Mouse (Mus musculus) lung, postnatal 14 days (tissue): ENCODE measurements around the gene Apc2.
"Not testable (repeated sequence)": the region's sequence is repeated elsewhere in the genome, so short reads cannot be mapped to it uniquely, and the experiment has no call there.

Source experiments
- DNase-seq: peaks from one replicate; pipeline ENCODE4 v3.0.0; 2021

Apc2 gene

DNA sequence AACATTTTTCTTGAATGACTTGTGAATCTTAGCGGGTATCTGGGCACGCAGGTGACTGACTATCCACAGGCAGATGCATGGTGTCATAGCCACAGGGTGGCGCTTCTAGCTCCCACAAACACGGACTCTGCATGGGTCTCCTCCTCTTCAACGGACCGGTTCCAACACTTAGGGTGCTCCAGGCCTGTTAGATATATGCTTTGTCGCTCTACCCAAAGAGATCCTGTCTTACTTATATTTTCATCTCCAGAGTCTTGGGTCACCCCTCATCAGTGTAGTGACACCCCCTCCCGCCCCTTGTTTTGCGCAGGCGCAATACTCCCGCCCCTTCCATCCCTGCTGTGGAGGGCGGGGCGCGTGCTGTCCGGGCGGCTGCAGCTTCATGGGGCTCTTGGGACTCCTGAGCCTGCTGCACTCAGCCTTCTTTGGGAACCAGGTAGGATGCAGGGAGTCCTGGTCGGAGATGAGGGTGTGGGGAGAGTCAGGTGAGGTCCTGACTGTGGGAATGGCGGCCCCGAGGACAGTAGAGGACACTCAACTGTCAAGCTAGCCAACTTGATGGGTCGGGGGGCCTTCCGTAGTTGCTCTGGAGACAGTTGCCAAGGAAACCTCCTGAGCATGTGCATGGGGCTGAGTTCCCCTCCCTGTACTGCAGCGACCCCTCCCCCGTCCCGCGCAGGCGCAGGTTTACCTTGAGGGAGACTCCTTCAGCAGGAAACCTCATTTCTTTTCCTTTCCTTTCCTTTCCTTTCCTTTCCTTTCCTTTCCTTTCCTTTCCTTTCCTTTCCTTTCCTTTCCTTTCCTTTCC is at the start of gene Apc2:
Gene Apc2, plus strand, starts transcription at position 360 of the 808 bp plus-strand sequence.
- DNase-seq = peak; percentile 75

DNA sequence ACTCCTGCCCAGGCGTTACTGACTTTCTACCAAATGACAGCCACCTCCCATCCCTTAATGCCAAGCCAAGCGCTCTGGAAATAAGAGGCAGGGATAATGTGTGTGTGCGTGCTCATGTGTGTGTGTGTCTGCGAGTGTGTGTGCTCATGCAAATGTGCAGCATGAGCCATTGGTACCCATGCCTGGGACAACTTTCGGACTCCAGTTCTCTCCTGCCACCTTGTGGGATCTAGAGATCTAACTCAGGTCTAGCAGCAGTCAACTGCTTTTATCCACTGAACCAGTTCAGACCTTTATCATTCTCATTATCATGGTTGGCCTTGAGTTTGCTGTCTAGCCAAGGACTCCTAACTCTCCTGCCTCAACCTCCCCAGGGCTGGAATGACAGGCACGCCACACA is 47.9 kb upstream of the Apc2 start:
- no peak for DNase-seq

DNA sequence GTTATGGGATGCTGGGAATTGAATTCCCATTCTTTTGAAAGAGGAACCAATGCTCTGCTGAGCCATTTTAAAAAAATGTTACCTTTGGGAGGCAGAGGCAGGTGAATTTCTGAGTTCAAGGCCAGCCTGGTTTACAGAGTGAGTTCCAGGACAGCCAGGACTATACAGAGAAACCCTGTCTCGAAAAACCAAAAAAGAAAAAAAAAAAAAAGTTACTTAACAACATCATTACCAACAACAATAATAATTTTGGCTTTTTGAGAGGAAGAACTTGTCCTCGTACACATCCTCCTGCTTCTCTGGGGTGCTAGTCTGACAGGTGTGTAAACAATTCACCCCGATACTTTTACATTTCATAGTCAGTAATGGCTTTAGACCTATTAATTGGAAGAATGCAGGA is 47.3 kb upstream of the Apc2 start:
- not testable (repeated sequence) for DNase-seq

DNA sequence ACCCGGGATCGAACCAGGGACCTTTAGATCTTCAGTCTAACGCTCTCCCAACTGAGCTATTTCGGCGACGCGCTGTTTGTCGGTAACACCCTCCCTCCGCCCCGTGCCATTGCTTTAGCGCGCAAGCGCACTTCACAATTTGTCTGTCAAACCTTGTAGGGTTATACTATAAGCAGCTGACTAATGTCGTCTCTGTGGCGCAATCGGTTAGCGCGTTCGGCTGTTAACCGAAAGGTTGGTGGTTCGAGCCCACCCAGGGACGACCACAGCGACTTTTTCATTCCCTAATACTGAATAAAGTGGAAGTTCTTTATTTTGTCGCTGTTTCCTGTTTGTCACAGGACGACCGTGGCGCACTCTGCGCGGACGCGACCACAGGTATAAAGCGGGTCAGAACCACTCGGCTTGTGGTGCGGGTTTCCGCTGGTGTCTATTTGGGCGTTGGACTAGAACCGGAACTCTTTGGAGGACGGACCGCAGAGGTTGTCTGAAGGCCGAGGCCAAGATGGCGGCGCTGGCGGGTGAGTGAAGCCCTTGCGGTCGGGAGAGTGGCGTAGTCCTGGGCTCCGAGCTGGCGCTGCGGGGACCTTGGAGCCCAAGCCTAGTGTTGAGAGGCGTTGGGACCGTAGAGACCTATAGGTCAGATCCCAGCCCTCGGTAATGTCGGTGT is 46.7 kb upstream of the Apc2 start, which contains the start of gene Ndufs7:
Gene Ndufs7, plus strand, starts transcription at position 151 of the 670 bp plus-strand sequence.
- peak; percentile 96 for DNase-seq

DNA sequence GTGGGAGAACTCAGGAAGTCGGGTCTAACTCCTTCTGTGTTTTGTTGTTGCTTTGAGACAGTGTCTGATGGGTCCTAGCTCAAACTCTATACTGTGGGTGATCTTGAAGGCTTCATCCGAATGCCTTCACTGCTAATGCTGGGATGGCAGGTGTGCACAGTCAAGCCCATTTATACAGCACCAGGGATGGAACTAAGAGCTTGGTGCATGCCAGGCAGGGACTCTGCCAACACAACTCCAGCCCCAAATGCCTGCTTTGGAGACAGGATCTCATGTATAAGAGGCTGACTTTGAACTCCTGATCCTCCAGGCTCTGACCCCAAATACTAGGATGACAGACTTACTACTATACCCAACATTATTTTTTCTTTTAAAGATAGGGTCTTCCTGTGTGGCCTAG is 45.7 kb upstream of the Apc2 start:
- DNase-seq = no peak

DNA sequence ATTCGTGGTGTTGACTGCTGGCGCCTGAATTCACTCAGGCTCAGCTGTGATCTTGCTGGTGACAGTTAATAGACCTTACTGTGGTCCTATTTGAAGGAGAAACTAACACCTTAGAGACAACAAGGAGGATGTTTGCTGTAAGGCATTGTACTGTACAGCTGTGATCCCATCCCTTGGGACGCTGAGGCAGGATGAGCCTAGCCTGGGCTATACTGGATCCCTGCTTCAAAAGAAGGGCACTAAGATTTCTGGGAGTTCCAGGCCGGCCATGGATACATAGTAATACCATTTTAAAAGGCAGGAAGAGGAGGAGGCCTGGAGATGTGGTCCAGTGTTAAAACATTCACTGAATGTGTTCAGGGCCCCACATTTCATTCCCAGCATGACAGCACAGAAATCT is 45.2 kb upstream of the Apc2 start:
- DNase-seq = no peak

DNA sequence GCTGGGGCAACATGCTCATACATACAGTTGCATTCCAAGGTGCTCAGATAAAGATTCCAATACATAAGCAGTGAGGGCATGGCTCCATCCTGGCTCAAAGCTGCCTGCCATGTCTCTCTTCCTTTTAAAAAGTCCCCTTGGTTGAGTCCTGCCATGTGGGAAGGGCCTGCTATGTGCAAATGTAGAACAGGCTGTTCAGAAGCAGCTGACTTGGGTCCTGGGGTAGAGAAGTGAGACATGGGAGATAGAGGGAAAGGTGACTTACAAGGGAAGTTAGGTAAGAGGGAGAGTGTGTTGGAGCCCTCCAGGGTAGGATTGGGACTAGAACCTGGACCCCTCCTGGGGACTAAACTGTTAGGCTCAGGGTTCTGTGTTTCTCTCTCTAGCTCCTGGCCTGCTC is 43.8 kb upstream of the Apc2 start:
- DNase-seq = no peak

DNA sequence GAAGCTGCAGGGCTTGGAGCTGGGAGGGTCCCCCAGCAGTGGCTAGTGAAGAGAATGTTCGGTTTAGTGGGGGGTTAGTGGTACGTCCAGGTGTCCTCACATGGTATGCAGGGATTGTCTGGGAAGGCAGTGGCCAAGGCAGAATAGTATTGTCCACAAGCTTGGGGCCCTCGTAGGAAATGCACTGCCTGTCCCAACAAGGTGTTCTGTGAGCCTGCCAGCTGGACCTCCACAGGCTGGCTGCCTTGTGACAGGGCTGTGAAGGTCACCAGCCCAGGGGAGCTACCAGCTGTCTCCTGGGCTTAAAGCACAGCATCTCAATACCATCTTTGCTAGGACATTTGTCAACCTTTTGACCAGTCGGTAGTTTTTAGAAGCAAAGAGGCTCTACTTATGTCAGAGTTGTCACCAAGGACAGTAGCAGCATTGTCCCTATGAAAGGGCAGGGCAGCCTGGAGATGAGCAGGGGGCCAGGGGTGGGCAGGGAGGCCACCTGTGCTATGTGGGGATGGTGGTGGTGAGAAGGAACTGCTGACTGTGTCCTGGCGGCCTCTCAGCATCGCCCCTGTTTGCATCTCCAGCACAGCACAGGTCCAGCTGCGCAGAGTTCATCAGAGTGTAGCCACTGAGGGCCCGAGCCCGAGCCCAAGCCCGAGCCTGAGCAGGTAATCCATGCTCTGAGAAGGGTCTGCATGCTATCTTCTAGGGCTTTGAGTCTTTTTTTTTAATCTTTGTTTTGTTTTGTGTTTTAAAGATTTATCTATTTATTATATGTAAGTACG is 43.1 kb upstream of the Apc2 start:
- DNase-seq = no peak

DNA sequence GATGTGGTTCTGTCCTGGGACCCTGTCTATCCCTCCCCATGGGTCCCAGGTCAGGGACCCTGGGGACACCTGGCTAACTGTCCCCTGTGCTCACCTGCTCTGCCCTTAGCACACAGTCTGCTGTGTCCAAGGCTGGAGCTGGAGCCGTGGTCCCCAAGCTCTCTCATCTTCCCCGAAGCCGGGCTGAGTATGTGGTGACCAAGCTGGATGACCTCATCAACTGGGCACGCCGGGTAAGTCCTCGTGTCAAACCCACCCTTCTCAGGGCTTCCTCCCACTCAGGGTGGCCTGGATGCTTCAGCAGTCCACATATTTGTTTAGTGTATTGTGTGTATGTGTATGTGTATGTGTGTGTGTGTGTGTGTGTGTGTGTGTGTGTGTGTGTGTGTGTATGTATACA is 42.2 kb upstream of the Apc2 start:
- DNase-seq = no peak

DNA sequence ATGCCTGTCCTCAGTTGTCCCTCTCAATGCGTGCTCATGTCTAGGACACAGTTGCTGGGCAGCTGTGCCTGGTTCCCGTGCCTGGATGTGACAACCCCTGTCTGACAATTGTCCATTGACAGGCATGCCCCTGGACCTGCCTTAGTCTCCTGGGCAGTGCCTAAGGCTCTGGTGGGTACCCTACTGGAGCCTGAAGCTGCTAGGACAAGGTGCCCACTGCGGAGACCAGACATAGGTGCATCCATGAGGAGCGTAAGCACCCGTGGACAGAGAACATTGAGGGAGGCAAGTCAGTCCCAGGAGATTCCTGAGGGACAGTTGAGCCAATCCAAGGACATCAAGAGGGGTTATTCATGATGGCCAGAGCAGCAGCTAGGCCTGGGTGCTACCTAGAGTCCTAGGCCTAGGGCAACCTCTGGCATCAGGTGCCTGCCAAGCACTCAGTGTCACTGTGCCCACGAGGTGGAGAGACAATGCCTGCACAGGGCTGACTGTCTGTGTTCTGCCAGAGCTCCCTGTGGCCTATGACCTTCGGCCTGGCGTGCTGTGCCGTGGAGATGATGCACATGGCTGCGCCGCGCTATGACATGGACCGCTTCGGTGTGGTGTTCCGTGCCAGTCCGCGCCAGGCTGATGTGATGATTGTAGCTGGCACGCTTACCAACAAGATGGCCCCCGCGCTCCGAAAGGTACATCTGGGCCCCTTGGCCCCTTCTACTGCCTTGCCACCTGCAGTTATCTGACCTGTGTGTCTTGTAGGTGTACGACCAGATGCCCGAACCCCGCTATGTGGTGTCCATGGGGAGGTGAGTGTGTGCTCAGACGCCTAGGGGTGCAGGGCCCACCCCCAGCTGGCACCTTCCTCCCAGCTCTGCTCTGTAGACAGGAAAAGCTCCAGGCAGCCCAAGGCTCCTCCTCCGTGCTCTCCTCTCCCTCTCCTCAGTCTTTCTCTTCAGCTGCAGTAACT is 41.2 kb upstream of the Apc2 start:
- DNase-seq = no peak

DNA sequence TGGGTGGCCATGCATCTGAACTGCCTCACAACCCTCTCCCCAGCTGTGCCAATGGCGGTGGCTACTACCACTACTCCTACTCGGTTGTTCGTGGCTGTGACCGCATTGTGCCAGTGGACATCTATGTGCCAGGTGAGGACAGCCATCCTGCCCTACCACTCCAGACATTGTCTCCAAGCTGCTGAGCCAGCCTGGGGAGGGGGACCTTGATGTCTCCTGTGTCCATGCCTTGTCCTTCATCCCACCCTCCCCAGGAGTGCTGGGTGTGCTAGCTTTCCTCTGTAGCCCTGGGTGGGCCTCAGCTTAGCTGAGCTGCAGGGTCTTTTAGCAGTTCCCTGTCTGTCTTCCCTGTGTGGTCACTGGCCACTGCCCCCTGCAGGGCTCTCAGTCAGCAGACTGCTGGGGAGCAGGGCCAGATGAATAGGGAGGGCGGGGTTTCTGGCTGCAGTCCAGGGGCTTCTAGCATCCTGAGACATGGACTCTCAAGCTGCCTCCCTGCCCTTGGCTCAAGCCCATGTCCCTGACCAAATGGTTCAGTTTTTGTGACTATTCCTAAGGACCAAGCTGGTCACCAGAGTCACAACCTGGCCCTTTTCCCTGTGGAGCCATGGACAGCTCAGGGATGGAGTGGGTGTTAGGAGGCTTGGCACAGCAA is 39.8 kb upstream of the Apc2 start:
- peak; percentile 28 for DNase-seq

DNA sequence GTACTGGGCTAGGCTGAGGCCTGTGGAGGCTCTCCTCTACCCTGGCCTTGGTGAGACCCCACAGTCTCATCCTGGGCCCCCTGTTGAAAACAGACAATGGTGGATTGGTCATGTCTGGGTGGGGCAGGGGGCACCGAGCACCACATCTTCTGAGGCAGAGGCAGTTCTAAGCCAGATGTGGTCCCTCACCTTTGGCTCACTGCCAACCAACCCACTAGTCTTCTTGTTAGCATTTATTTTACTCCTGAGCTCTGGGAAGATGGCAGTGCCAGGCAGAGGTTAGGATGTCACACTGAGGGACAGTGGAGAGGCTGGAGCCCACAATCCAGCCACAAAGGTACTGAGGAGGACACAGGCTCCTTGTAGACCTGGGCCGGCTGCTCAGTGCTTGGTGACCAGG is 37.8 kb upstream of the Apc2 start:
- DNase-seq = no peak

DNA sequence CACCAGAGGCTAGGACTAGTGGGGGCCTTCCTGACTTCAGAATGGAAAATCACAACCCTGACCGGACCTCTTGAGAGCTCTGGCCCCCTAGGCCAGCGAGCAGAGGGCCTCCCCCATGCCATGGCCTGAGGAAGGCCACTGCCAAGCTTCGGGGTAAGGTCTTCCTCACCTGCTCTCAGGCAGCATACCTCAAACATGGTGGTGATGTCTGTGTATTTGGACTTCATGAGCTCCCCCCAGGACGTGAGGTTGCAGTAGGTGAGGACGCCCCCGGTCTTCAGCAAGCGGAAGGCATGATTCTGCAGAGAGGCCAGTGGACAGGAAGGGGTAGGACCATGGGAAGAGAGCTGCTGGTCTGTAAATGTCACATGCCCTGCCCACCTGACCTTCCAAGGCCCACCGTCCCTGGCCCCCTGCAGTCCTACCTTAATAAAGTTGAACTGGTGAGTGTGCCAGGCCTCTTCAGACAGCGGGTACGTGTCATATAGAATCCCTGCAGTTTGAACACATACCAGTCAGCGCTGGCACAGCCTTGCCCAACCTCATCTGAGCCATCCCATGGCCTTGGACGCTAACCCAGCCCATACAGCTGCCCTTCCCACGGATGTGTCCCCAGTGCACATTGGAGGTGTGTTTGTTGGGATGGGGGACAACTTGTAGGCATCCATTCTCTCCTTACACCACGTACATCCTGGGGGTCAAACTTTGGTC is 36.9 kb upstream of the Apc2 start:
- DNase-seq = no peak

DNA sequence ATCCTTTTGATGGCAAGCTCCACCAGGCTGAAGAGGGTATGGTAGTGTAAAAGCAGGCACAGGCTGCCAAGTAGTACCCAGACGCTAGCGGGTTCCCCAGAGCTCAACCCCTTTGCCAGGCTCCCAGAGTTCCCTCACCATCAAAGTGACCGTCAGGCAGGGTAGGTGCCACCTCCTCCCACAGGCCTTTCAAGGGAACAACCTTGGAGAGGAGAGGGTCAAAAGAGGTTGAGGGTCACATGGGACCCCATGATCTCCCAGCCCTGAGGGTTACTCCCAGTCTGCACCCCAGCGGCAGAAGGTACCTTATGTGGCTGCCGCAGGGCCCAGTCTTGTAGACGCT is 36.3 kb upstream of the Apc2 start:
- DNase-seq = no peak

DNA sequence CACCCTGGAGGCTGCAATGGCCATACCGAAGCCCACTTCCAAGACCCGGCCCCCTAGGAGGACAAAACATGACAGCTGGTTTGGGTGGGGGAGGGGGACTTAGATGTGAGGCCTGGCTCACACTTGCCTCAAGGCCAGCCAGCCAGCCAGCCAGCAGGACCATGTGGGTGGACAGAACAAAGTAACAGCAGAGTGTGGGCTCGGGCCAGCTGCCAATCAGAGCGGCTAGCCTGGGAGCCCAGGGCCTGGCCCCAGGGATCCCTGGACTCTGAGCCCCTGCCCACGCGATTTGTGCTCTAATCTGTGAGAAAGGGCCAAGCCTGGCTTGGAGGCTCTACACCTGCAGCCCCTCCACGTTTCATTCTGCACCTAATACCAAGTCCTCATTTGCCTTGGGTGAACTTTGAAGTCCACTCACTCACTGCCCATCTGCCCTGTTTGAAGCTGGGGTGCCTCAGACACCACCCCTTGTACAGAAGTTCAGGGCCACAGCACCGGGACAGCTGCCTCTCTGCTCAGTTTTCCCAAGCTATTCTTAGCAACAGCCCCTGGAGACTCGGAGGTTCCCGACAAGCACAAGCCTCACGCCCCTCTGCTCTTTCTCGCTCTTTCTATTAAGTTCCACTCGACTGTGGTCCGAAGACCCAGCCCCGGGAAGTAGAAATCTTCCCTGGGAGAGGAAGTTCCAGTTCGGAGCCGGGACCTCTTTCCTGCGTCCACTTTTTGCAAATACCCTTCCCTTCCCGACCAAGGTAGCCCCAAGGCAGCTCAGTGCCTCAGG is 35.7 kb upstream of the Apc2 start:
- no peak for DNase-seq

DNA sequence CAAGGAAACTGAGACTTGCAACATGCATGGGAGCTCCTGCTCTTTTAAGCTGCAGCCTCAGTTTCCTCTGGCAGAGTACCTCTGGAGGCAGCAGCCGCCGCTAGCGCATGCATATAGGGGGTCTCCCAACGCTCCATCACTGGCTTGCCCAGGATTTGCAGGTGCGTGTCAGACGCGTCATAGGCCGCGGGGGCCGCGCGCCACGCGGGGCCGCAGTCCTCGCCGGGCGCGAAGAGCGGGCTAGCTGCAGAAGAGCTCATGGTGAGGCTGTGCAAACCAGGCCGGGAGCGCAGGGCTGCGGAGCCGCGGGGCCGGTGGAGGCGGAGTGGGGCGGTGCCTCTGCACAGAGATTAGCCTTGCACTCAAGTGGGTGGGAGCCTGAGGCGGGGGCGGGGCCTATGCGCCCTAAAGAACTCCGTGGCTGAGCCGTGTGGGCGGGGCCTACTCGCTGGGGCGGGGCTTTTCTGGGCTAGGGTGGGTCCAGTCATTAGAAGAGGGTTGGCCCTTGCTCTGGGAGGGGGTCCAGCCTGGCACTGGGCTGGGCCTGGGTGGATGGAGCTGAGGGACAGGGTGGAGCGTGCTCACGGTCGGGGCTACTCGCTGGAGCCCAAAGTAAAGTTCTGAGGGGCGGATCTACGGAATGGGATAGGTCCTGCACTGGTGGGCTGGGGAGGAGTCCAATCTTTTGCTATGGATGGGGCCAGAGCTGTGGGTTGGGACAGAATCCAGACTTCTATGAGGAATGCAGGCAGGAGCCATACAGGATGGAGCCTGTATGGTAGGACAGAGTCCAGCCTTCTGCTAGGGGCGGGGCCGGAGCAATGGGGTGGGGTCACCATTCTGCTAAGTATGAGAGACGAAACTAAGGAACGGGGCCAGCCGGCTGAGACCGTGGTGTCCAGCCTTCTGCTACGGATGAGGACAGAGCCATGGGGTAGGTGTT is 34.9 kb upstream of the Apc2 start, which contains the start of the genes Gamt and Dazap1:
Gene Gamt, minus strand, starts transcription at position 371 of the 943 bp plus-strand sequence.
Gene Dazap1, plus strand, starts transcription at position 845 of the 943 bp plus-strand sequence.
- peak; percentile 100 for DNase-seq

DNA sequence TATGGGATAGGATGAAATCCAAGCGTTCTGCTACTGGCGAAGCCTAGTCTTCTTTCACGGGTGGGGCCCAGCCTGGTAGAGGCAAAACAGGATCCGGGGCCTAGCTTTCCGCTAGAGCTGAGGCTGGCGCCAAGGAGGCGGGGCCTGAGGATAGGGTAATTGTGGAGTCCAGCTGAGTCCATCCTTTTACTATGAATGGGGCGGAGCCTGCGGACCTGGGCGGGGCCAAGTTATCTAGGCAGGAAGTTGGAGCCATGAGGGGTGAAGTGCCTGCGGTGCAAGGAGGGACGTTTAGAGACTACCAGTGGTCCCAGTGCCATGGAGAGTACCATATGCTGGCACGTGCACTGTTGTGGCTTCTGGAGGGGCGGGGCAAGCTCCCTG is 34.2 kb upstream of the Apc2 start:
- DNase-seq = peak; percentile 99

DNA sequence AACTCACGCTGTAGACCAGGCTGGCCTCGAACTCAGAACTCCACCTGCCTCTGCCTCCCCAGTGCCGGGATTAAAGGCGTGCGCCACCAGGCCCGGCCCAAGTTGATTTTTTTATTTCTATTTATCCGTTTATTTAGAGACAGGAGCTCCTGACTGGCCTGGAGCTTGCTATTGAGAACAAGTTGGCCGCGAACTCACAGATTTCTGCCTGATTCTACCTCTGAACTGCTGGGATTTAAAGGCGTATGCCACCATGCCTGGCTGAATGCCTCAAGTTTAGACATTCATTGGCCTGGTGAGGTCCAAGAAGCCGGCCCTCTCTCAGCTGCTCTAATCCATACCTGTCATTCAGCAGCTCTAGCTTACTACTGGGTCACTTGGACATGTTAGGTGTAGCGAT is 33.6 kb upstream of the Apc2 start:
- no peak for DNase-seq

DNA sequence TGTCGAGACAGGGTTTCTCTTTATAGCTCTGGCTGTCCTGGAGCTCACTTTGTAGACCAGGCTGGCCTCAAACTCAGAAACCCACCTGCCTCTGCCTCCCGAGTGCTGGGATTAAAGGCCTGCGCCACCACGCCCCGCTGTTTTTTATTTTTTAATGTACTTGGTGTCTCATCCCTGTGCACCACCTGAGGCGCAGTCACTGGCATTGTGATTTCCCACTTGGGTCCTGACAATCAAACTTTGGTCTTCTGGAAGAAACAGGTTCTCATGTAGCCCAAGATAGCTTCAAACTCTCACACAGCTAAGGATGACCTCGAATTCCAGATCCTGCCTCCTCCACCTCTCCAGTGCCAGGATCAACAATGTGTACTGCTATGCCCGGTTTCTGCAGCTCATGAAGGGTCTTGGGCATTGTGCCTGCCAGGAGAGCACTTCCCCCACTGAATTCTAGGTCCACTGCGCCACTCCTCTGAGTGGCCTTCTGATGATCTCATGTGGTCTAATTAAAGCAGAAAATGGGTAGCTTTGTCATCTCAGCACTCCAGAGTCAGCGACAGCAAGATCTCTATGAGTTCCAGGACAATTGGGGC is 32.9 kb upstream of the Apc2 start:
- no peak for DNase-seq
